Mouse (Mus musculus) cortical plate, adult 2 months (tissue): ENCODE measurements around the gene Fam227b. TPM values are rescaled to one million over a fixed set of nuclear protein-coding genes. Genes with fewer than 3 reads are reported as not detected.

Experiments used
- H3K27ac ChIP-seq: fragments of 200-500 bp; 2 replicates; pipeline ENCODE4 v1.5.1; 2012; ENCODE audit warnings: low read length, control low read depth, inconsistent platforms; ENCODE audit not compliant: insufficient read depth
- H3K4me1 ChIP-seq: fragments of 200-500 bp; 2 replicates; pipeline ENCODE4 v1.6.1; 2011; ENCODE audit warnings: low read length; ENCODE audit not compliant: control insufficient read depth, insufficient read depth
- H3K4me3 ChIP-seq: fragments of 200-500 bp; 2 replicates; pipeline ENCODE4 v1.5.1; 2011; ENCODE audit warnings: mild to moderate bottlenecking, low read length, control low read depth; ENCODE audit not compliant: insufficient read depth
- CTCF ChIP-seq: fragments of 200-500 bp; IDR thresholded peaks from 2 replicates; pipeline ENCODE4 v1.5.1; 2011; ENCODE audit warnings: mild to moderate bottlenecking, control low read depth, low read length; ENCODE audit not compliant: insufficient read depth; ENCODE audit errors: extremely low read depth
- POLR2A ChIP-seq: fragments of 200-500 bp; IDR thresholded peaks from 2 replicates; pipeline ENCODE4 v1.6.1; 2011; ENCODE audit warnings: mild to moderate bottlenecking, low read length, control low read depth; ENCODE audit not compliant: insufficient read depth; ENCODE audit errors: extremely low read depth
- polyA plus RNA-seq: library from polyadenylated mRNA; depleted of rRNA; stranded (reverse); fragments of >200 nt; gene quantifications from 2 replicates; pipeline ENCODE4 v1.2.3, GENCODE M21; 2012; rRNA removed

Fam227b gene
- polyA plus RNA-seq, 1 experiment, result 0.06 TPM

DNA sequence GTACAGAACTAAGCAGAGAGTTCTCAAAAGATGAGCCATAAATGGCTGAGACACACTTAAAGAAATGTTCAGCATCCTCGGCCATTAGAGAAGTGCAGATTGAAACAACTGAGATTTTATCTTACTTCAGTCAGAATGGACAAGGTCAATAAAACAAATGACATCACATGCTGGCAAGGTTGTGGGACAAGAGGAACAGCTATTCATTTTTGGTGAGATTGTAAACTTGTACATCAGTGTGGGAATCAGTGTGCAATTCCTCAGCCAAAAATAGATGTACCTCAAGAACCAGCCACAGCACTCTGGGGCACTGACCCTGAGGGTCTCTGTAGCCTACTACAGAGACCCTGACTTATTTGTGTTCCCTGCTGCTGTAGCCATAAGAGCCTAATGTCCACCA is 208.5 kb downstream of the Fam227b start:
- Histone ChIP-seq H3K4me1 (0 out of 2 replicates have a peak, but pooled peaks cover 1% of the 10 kb centered on the region), H3K27ac (no peak overlapping the region), H3K4me3 (no peak overlapping the region)
- TF ChIP-seq CTCF, result no peak
- TF ChIP-seq POLR2A, result no peak

DNA sequence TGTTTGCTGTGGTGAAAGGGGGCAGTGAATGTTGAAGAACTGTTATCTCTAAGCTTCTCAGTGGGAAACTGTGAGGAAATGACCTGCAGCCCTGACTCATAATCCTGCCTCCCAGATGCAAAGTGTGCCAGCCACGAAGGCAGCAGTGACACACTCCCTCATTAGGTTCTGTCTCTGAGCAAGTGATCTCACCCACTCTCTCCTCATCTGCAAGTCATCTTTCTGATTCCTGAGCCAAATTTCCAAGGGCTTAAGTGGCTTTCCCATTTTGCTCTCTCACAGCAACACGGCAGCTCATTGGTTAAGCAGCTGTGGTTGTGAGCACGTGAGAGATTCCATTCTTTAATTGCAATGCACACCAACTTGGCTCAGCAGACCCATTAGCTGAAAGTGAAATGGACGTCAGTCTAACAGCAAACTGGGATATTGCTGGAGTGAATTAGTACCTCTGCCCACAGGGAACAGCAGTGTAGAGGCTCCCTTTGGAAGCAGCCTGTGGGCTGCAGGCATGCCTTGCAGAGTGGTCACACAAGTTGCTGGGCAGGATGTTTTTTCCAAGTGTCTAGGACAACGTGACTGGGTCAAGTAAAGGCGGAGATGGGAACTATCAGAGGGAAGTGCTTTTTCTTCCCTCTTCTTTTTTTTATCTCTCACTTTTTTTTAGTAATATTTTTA is 210.6 kb downstream of the Fam227b start:
- 0 out of 2 replicates have a peak, but pooled peaks cover 1% of the 10 kb centered on the region for H3K4me1 ChIP-seq
- no peak for TF ChIP-seq CTCF
- no peak for TF ChIP-seq POLR2A
- H3K27ac ChIP-seq, result no peak overlapping the region
- no peak overlapping the region for H3K4me3 ChIP-seq

DNA sequence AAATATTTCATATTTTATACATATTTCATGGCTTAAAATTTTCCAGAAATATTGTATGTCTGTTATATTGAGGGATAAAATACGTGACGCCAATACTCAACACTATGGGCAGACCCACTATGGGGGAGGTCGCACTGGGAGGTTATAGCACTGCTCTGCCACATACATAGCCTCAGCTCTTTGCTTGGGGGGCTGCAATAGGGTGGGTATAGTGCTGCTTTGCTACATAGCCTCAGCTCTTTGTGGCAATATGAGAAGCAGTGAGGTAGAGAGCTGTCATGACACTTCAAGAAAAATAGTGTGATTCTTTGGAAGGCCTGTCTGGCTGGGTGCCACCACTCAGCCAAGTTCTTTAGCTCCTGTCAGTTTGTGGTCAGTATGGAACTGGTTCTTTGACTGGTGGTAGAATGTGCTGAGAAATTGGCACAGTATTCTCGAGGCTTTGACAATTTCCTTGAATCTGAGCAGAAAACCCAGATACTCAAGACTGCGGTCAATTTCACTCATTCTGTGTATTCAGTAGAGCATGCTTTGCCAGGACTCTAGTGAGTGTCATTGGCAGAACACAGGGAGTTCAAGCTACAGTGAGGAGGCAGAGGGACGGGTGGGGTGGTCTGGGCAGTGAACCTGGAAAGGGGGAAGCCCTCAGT is 212.7 kb downstream of the Fam227b start:
- no peak overlapping the region for H3K4me3 ChIP-seq
- TF ChIP-seq CTCF (no peak), POLR2A (no peak)

DNA sequence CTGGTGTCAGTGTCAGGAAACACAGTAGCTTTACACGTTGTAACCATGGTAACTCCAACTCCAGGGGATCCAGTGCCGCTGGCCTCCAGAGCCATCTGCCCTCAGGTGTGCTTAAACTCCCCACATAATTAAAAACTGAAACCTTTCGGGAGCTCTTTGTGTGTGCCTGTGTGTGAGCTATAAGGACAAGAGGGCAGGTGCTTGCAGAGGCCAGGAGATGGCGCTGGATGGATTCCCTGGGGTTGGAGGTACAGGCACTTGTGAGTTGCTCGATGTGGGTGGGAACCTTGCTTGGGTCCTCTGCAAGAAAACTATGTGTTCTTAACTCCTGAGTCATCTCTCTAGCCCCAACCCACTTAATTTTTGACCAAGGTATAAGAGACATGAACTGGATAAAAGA is 215.4 kb downstream of the Fam227b start:
- TF ChIP-seq CTCF (no peak), POLR2A (no peak)
- 0 out of 2 replicates have a peak, but pooled peaks cover 1% of the 10 kb centered on the region for H3K4me1 ChIP-seq
- no peak overlapping the region for H3K4me3 ChIP-seq
- no peak overlapping the region for H3K27ac ChIP-seq

More for the DNA sequence above, 212.7 kb downstream of the Fam227b start:
- no peak overlapping the region for H3K27ac ChIP-seq
- H3K4me1 ChIP-seq, result 0 out of 2 replicates have a peak, but pooled peaks cover 1% of the 10 kb centered on the region

DNA sequence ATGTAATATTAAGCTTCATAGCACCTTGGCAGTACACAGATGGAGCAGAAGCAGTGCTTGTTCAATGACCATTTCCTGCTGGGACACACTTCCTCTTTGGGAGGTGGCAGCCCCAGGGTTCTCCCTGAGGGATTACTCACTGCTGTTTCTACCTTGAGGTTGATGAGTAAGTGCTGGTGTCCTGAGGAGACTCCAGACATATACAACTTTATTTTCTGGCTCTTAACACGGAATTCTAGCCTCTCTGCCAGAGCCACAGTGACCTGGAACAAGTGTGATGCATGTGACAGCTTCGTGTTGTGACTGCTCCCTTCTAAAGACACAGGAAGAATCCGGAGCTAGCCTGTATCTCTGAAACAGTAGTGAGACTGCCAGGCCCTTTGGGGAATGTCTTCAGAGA is 217.8 kb downstream of the Fam227b start:
- no peak overlapping the region for H3K27ac ChIP-seq
- H3K4me3 ChIP-seq, result no peak overlapping the region
- H3K4me1 ChIP-seq, result no peaks in the 10 kb centered on the region
- TF ChIP-seq CTCF (no peak), POLR2A (no peak)

Other genes with a start within 250 kb of the Fam227b start
- gene Fgf7, start 117.3 kb downstream of the Fam227b start, polyA plus RNA-seq, result 1.0 and 1.2 TPM in 2 replicates
- gene Dtwd1, start 137 bp upstream of the Fam227b start, polyA plus RNA-seq, result 13.7 and 15.0 TPM in 2 replicates
- gene Gm17555, start 63.1 kb upstream of the Fam227b start, polyA plus RNA-seq, result not detected in 2 replicates